Mouse (Mus musculus): ENCODE measurements around the gene Gm6588. TPM values are rescaled to one million over a fixed set of nuclear protein-coding genes. Genes with fewer than 3 reads are reported as not detected.

Gm6588 gene
- not detected for polyA plus RNA-seq (2015; fragmentation: Illumina TruSeq; extraction: RNeasy Lipid Tissue Mini Kit (QIAGEN cat#74804); ENCODE audit: insufficient read depth, low read depth, low replicate concordance)

GRCm38 (mm10) chr5:112448747-112449440 is at the start of gene Gm6588:
Gene Gm6588, plus strand, starts transcription at chr5:112449426.

Other genes starting within 250 kb of the Gm6588 start
- not detected for gene Cryba4, start 196.9 kb upstream of the Gm6588 start, polyA plus RNA-seq (2015; fragmentation: Illumina TruSeq; extraction: RNeasy Lipid Tissue Mini Kit (QIAGEN cat#74804); ENCODE audit: insufficient read depth, low read depth, low replicate concordance)
- gene Crybb1, start 193.6 kb upstream of the Gm6588 start, polyA plus RNA-seq (2015; fragmentation: Illumina TruSeq; extraction: RNeasy Lipid Tissue Mini Kit (QIAGEN cat#74804); ENCODE audit: insufficient read depth, low read depth, low replicate concordance), result not detected
- 28.0 TPM for gene Tpst2, start 172.7 kb upstream of the Gm6588 start, polyA plus RNA-seq (2015; fragmentation: Illumina TruSeq; extraction: RNeasy Lipid Tissue Mini Kit (QIAGEN cat#74804); ENCODE audit: insufficient read depth, low read depth, low replicate concordance)
- gene Tfip11, start 123.1 kb upstream of the Gm6588 start, polyA plus RNA-seq (2015; fragmentation: Illumina TruSeq; extraction: RNeasy Lipid Tissue Mini Kit (QIAGEN cat#74804); ENCODE audit: insufficient read depth, low read depth, low replicate concordance), result 5.8 TPM
- gene Srrd, start 106.4 kb upstream of the Gm6588 start, polyA plus RNA-seq (2015; fragmentation: Illumina TruSeq; extraction: RNeasy Lipid Tissue Mini Kit (QIAGEN cat#74804); ENCODE audit: insufficient read depth, low read depth, low replicate concordance), result 3.8 TPM
- 16.8 TPM for gene Hps4, start 106.3 kb upstream of the Gm6588 start, polyA plus RNA-seq (2015; fragmentation: Illumina TruSeq; extraction: RNeasy Lipid Tissue Mini Kit (QIAGEN cat#74804); ENCODE audit: insufficient read depth, low read depth, low replicate concordance)
- not detected for gene Gm6583, start 93.4 kb upstream of the Gm6588 start, polyA plus RNA-seq (2015; fragmentation: Illumina TruSeq; extraction: RNeasy Lipid Tissue Mini Kit (QIAGEN cat#74804); ENCODE audit: insufficient read depth, low read depth, low replicate concordance)
- 0.85 TPM for gene Asphd2, start 54.6 kb upstream of the Gm6588 start, polyA plus RNA-seq (2015; fragmentation: Illumina TruSeq; extraction: RNeasy Lipid Tissue Mini Kit (QIAGEN cat#74804); ENCODE audit: insufficient read depth, low read depth, low replicate concordance)
- gene Sez6l, start 127.8 kb downstream of the Gm6588 start, polyA plus RNA-seq (2015; fragmentation: Illumina TruSeq; extraction: RNeasy Lipid Tissue Mini Kit (QIAGEN cat#74804); ENCODE audit: insufficient read depth, low read depth, low replicate concordance), result 4.6 TPM